Mouse (Mus musculus) E14TG2a.4 (cell line): ENCODE measurements around the gene Col23a1.

Experiments used
- H3K27me3 ChIP-seq: 2 replicates; pipeline ENCODE4 v1.6.1; 2014; ENCODE audit warnings: low read length, control low read depth; ENCODE audit not compliant: insufficient read depth
- H3K36me3 ChIP-seq: 2 replicates; pipeline ENCODE4 v1.6.1; 2014; ENCODE audit warnings: low read length, control low read depth; ENCODE audit not compliant: insufficient read depth
- H3K4me1 ChIP-seq: replicated peaks from 2 replicates; pipeline ENCODE4 v1.6.1; 2014; ENCODE audit warnings: low read depth, low read length, control low read depth
- H3K4me3 ChIP-seq: replicated peaks from 2 replicates; pipeline ENCODE4 v1.5.1; 2014; ENCODE audit warnings: mild to moderate bottlenecking, low read length
- H3K9me3 ChIP-seq: 2 replicates; pipeline ENCODE4 v1.6.1; 2014; ENCODE audit warnings: low read length, control low read depth
- CTCF ChIP-seq: conservative IDR thresholded peaks from 2 replicates; pipeline ENCODE4 v1.5.1; 2014; ENCODE audit warnings: low read length
- NANOG ChIP-seq: IDR thresholded peaks from 2 replicates; pipeline ENCODE4 v1.6.1; 2014; ENCODE audit warnings: borderline replicate concordance, low read length, mixed read lengths
- POU5F1 ChIP-seq: IDR thresholded peaks from 2 replicates; pipeline ENCODE4 v1.6.1; 2014; ENCODE audit warnings: low read length, borderline replicate concordance

Col23a1 gene

GRCm38 (mm10) chr11:51476543-51476942 is 186.8 kb downstream of the Col23a1 start:
- H3K4me3 ChIP-seq = no peak overlapping the region
- TF ChIP-seq POU5F1 = no peak
- TF ChIP-seq CTCF = no peak
- no peak for TF ChIP-seq NANOG
- no peaks in the 10 kb centered on the region for H3K36me3 ChIP-seq
- no peaks in the 10 kb centered on the region for H3K9me3 ChIP-seq
- H3K4me1 ChIP-seq = 0 out of 2 replicates have a peak, but pooled peaks cover 1% of the 10 kb centered on the region
- H3K27me3 ChIP-seq = no peaks in the 10 kb centered on the region; the same call in 1 of the 2 replicates

- no peaks in the 10 kb centered on the region for H3K9me3 ChIP-seq
- no peaks in the 10 kb centered on the region for H3K4me1 ChIP-seq
- H3K27me3 ChIP-seq = no peaks in the 10 kb centered on the region; the same call in 1 of the 2 replicates
- no peak for TF ChIP-seq NANOG
- TF ChIP-seq CTCF = no peak
- TF ChIP-seq POU5F1 = no peak
- H3K36me3 ChIP-seq = no peaks in the 10 kb centered on the region
- no peak overlapping the region for H3K4me3 ChIP-seq
Observed at GRCm38 (mm10) chr11:51477571-51477970, 187.9 kb downstream of the Col23a1 start.

GRCm38 (mm10) chr11:51482251-51482650 is 192.5 kb downstream of the Col23a1 start:
- Histone ChIP-seq H3K4me1 (no peaks in the 10 kb centered on the region; the same call in 1 of the 2 replicates), H3K9me3 (no peaks in the 10 kb centered on the region), H3K4me3 (no peak overlapping the region), H3K36me3 (no peaks in the 10 kb centered on the region), H3K27me3 (no peaks in the 10 kb centered on the region; the same call in 1 of the 2 replicates)
- no peak for TF ChIP-seq POU5F1

- Histone ChIP-seq H3K9me3 (no peaks in the 10 kb centered on the region), H3K36me3 (no peaks in the 10 kb centered on the region), H3K4me1 (no peaks in the 10 kb centered on the region; the same call in 1 of the 2 replicates), H3K27me3 (no peaks in the 10 kb centered on the region; the same call in 1 of the 2 replicates), H3K4me3 (no peak overlapping the region)
- TF ChIP-seq POU5F1 (no peak), NANOG (no peak), CTCF (no peak)
Observed at GRCm38 (mm10) chr11:51485051-51485521, 195.4 kb downstream of the Col23a1 start.

GRCm38 (mm10) chr11:51485775-51486464 is 196.2 kb downstream of the Col23a1 start:
- no peak for TF ChIP-seq POU5F1
- no peaks in the 10 kb centered on the region for H3K9me3 ChIP-seq
- H3K36me3 ChIP-seq = no peaks in the 10 kb centered on the region
- H3K4me3 ChIP-seq = no peak overlapping the region
- H3K4me1 ChIP-seq = no peaks in the 10 kb centered on the region; the same call in 1 of the 2 replicates
- H3K27me3 ChIP-seq = no peaks in the 10 kb centered on the region

- TF ChIP-seq CTCF = no peak
- no peak for TF ChIP-seq POU5F1
- TF ChIP-seq NANOG = no peak
- Histone ChIP-seq H3K27me3 (no peaks in the 10 kb centered on the region), H3K9me3 (no peaks in the 10 kb centered on the region)
Observed at GRCm38 (mm10) chr11:51488813-51489212, 199.1 kb downstream of the Col23a1 start.

GRCm38 (mm10) chr11:51493421-51493820 is 203.7 kb downstream of the Col23a1 start:
- no peak overlapping the region for H3K4me3 ChIP-seq
- H3K4me1 ChIP-seq = no peaks in the 10 kb centered on the region
- H3K27me3 ChIP-seq = no peaks in the 10 kb centered on the region
- no peaks in the 10 kb centered on the region for H3K9me3 ChIP-seq
- no peak for TF ChIP-seq NANOG
- no peak for TF ChIP-seq CTCF
- TF ChIP-seq POU5F1 = no peak
- no peaks in the 10 kb centered on the region for H3K36me3 ChIP-seq

More at GRCm38 (mm10) chr11:51488813-51489212, 199.1 kb downstream of the Col23a1 start:
- no peaks in the 10 kb centered on the region for H3K36me3 ChIP-seq
- H3K4me3 ChIP-seq = no peak overlapping the region
- H3K4me1 ChIP-seq = no peaks in the 10 kb centered on the region; the same call in 1 of the 2 replicates

GRCm38 (mm10) chr11:51494178-51494577 is 204.5 kb downstream of the Col23a1 start:
- Histone ChIP-seq H3K27me3 (no peaks in the 10 kb centered on the region), H3K36me3 (no peaks in the 10 kb centered on the region), H3K4me1 (no peaks in the 10 kb centered on the region), H3K9me3 (no peaks in the 10 kb centered on the region), H3K4me3 (no peak overlapping the region)
- TF ChIP-seq NANOG (no peak), POU5F1 (no peak), CTCF (no peak)

GRCm38 (mm10) chr11:51499776-51500175 is 210.1 kb downstream of the Col23a1 start:
- TF ChIP-seq POU5F1 (no peak), CTCF (no peak), NANOG (no peak)
- no peaks in the 10 kb centered on the region for H3K9me3 ChIP-seq
- H3K27me3 ChIP-seq = peaks cover 5% of the 10 kb centered on the region
- H3K36me3 ChIP-seq = no peaks in the 10 kb centered on the region
- H3K4me3 ChIP-seq = no peak overlapping the region
- H3K4me1 ChIP-seq = no peaks in the 10 kb centered on the region
